Mouse (Mus musculus) forebrain, embryonic 12.5 days (tissue): ENCODE measurements around the gene Dleu7. TPM values are rescaled to one million over a fixed set of nuclear protein-coding genes. Genes with fewer than 3 reads are reported as not detected.
A peak's percentile ranks its signal among the peaks of the same experiment; 100 is the strongest.

Experiments
- ATAC-seq: fragments of 200-750 bp; cut with Nextera tagmentation; 2 replicates; pipeline ENCODE4 v1.8.0; 2017; ENCODE audit warnings: moderate TSS enrichment; ENCODE audit not compliant: low FRiP score
- H3K27ac ChIP-seq: fragments of 300-500 bp; sonication (generic); 2 replicates; pipeline ENCODE4 v1.5.1; 2016; ENCODE audit warnings: mild to moderate bottlenecking
- H3K27me3 ChIP-seq: fragments of 300-500 bp; sonication (generic); 2 replicates; pipeline ENCODE4 v1.6.1; 2016; ENCODE audit warnings: mild to moderate bottlenecking
- H3K36me3 ChIP-seq: fragments of 300-500 bp; sonication (generic); replicated peaks from 2 replicates; pipeline ENCODE4 v1.6.1; 2016; ENCODE audit warnings: mild to moderate bottlenecking
- H3K4me1 ChIP-seq: fragments of 300-500 bp; sonication (generic); 2 replicates; pipeline ENCODE4 v1.6.1; 2016
- H3K4me2 ChIP-seq: fragments of 300-500 bp; sonication (generic); 2 replicates; pipeline ENCODE4 v1.6.1; 2016; ENCODE audit warnings: mild to moderate bottlenecking, moderate library complexity
- H3K4me3 ChIP-seq: fragments of 300-500 bp; sonication (generic); replicated peaks from 2 replicates; pipeline ENCODE4 v1.5.1; 2016; ENCODE audit warnings: mild to moderate bottlenecking
- H3K9ac ChIP-seq: fragments of 300-500 bp; sonication (generic); 2 replicates; pipeline ENCODE4 v1.6.1; 2016; ENCODE audit warnings: mild to moderate bottlenecking
- H3K9me3 ChIP-seq: fragments of 300-500 bp; sonication (generic); 2 replicates; pipeline ENCODE4 v1.6.1; 2016
- WGBS: fragments of 180-500 bp; shearing (Covaris S2); methylation state at CpG from one replicate; pipeline ENCODE4 v1.1.7; 2016; 5-methylcytosine and 5-hydroxymethylcytosine counted together
- polyA plus RNA-seq: library from polyadenylated mRNA; unstranded; fragments of >200 nt; fragmentation: Nextera tagmentation; extraction: Ambion mirVana; gene quantifications from 2 replicates; pipeline ENCODE4 v1.2.1, GENCODE M21; 2016

Dleu7 gene
- polyA plus RNA-seq, 1 experiment from 2014 or later, result 9.1 TPM

- Histone ChIP-seq H3K4me3 (no peak overlapping the region), H3K4me2 (no peak overlapping the region), H3K4me1 (no peaks in the 10 kb centered on the region), H3K27ac (no peak overlapping the region), H3K36me3 (no peaks in the 10 kb centered on the region), H3K9ac (no peak overlapping the region), H3K9me3 (no peaks in the 10 kb centered on the region), H3K27me3 (no peaks in the 10 kb centered on the region)
- ATAC-seq, result no peak
- 90% methylated on average over 12 of the region's 12 CpGs for WGBS
These were observed 22.0 kb downstream of the Dleu7 start for GRCm38 (mm10) chr14:62270698-62271396.

DNA sequence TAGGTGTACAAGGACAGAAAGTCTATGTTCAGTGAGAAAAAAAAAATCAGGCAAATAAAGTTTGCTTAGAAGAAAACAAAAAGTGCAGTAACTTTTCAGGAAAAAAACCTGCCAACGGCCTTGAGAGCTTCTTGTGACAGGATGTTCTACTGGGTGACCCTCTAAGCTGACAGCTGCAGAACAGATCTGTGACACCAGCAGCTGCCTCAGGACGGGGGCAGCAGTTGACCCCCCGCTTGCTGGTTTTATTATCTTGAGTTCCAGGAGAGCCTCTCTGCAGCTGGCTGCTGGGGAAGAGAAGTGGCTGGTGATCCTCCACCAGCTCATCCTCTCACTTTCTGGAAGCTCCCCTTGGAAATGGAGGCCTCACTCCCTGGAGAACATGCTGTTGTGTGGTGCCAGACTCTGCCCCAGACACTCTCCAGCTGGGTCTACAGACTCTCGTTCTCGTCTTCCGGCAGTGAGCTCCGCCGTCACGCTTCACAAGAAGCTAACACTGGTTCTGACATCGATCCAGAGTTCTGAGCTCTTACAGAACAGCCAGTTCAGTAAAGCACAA lies 33.8 kb downstream of the Dleu7 start:
- no peaks in the 10 kb centered on the region for H3K9me3 ChIP-seq
- WGBS, result 71% methylated on average over 10 of the region's 10 CpGs
- peaks cover 2% of the 10 kb centered on the region; the same call in 1 of the 2 replicates for H3K4me1 ChIP-seq
- no peak overlapping the region for H3K27ac ChIP-seq
- no peak for ATAC-seq
- H3K4me2 ChIP-seq, result no peak overlapping the region
- no peak overlapping the region for H3K9ac ChIP-seq
- H3K27me3 ChIP-seq, result no peaks in the 10 kb centered on the region
- H3K36me3 ChIP-seq, result no peaks in the 10 kb centered on the region
- no peak overlapping the region for H3K4me3 ChIP-seq

DNA sequence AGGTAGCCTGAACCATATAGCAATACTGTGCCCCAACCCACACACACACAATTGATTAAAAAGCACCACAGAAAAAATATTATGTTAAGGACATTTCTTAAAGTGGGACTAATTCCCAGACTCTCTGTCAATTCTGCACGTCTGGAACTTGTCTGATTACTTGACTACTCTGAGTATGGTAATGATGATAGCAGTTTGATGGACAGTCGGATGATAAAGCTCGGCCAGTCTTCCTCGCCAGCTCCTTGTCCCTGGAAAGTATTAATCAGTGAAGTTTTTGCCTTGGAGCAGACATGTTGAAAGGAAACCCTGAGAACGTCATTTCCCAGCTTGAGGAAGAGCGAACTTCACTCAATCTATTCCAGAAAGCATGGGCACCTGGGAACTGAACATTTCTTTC lies 34.7 kb downstream of the Dleu7 start:
- ATAC-seq, result no peak
- 63% methylated on average over 6 of the region's 6 CpGs for WGBS
- no peak overlapping the region for H3K4me3 ChIP-seq
- H3K27me3 ChIP-seq, result no peaks in the 10 kb centered on the region
- no peaks in the 10 kb centered on the region for H3K9me3 ChIP-seq
- H3K9ac ChIP-seq, result no peak overlapping the region
- H3K4me1 ChIP-seq, result peaks cover 2% of the 10 kb centered on the region; the same call in 1 of the 2 replicates
- no peaks in the 10 kb centered on the region for H3K36me3 ChIP-seq
- H3K27ac ChIP-seq, result no peak overlapping the region
- H3K4me2 ChIP-seq, result no peak overlapping the region

- Histone ChIP-seq H3K27me3 (no peaks in the 10 kb centered on the region), H3K4me1 (peaks cover 2% of the 10 kb centered on the region; the same call in 1 of the 2 replicates), H3K9me3 (no peaks in the 10 kb centered on the region), H3K4me2 (no peak overlapping the region), H3K4me3 (no peak overlapping the region), H3K9ac (no peak overlapping the region), H3K36me3 (no peaks in the 10 kb centered on the region), H3K27ac (no peak overlapping the region)
- no peak for ATAC-seq
- WGBS, result 80% methylated on average over 5 of the region's 5 CpGs
These were observed 36.8 kb downstream of the Dleu7 start for GRCm38 (mm10) chr14:62256066-62256465.

- H3K4me1 ChIP-seq, result peaks cover 2% of the 10 kb centered on the region
- 64% methylated on average over 8 of the region's 8 CpGs for WGBS
- H3K36me3 ChIP-seq, result no peaks in the 10 kb centered on the region
- H3K4me2 ChIP-seq, result no peak overlapping the region
- no peak for ATAC-seq
- no peak overlapping the region for H3K4me3 ChIP-seq
- H3K9me3 ChIP-seq, result no peaks in the 10 kb centered on the region
- H3K27me3 ChIP-seq, result no peaks in the 10 kb centered on the region
- H3K9ac ChIP-seq, result no peak overlapping the region
- no peak overlapping the region for H3K27ac ChIP-seq
These were observed 38.5 kb downstream of the Dleu7 start for GRCm38 (mm10) chr14:62254371-62254770.

- Histone ChIP-seq H3K9me3 (no peaks in the 10 kb centered on the region), H3K4me3 (no peak overlapping the region), H3K36me3 (no peaks in the 10 kb centered on the region), H3K27me3 (no peaks in the 10 kb centered on the region), H3K9ac (no peak overlapping the region), H3K4me2 (no peak overlapping the region), H3K4me1 (peaks cover 2% of the 10 kb centered on the region), H3K27ac (no peak overlapping the region)
- ATAC-seq, result peak; percentile 63
- WGBS, result 10% methylated on average over 4 of the region's 4 CpGs
These were observed 40.8 kb downstream of the Dleu7 start for GRCm38 (mm10) chr14:62251999-62252398.

DNA sequence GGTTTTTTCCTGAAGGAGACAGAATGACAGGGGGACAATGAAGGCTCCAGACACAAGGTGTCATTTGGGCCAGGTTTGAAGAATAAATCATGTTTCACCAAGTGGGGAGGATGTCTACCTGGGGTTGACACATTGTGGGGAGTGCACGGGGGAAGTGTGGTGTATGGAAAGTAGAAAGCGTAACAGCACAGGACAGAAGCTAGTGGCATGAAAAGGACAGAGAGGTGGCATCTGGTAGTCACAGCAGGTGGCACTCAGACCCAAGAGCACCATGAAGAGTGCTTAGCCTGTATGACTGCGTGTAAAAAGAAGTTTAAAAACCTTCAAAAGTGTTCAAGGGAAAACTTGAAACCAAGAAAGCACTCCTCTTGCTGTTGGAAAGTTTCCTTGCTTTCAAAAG lies 42.8 kb downstream of the Dleu7 start:
- no peaks in the 10 kb centered on the region for H3K27me3 ChIP-seq
- H3K27ac ChIP-seq, result no peak overlapping the region
- peaks cover 5% of the 10 kb centered on the region for H3K4me1 ChIP-seq
- ATAC-seq, result no peak
- WGBS, result 65% methylated on average over 3 of the region's 3 CpGs
- H3K9ac ChIP-seq, result no peak overlapping the region
- H3K4me3 ChIP-seq, result no peak overlapping the region
- no peaks in the 10 kb centered on the region for H3K9me3 ChIP-seq
- H3K4me2 ChIP-seq, result no peak overlapping the region
- no peaks in the 10 kb centered on the region for H3K36me3 ChIP-seq

GRCm38 (mm10) chr14:62249251-62249650 lies 43.6 kb downstream of the Dleu7 start:
- Histone ChIP-seq H3K36me3 (no peaks in the 10 kb centered on the region), H3K4me2 (no peak overlapping the region), H3K27ac (no peak overlapping the region), H3K9ac (no peak overlapping the region), H3K4me1 (peaks cover 3% of the 10 kb centered on the region), H3K27me3 (no peaks in the 10 kb centered on the region), H3K9me3 (no peaks in the 10 kb centered on the region), H3K4me3 (no peak overlapping the region)
- ATAC-seq, result no peak
- WGBS, result 99% methylated on average over 2 of the region's 2 CpGs

DNA sequence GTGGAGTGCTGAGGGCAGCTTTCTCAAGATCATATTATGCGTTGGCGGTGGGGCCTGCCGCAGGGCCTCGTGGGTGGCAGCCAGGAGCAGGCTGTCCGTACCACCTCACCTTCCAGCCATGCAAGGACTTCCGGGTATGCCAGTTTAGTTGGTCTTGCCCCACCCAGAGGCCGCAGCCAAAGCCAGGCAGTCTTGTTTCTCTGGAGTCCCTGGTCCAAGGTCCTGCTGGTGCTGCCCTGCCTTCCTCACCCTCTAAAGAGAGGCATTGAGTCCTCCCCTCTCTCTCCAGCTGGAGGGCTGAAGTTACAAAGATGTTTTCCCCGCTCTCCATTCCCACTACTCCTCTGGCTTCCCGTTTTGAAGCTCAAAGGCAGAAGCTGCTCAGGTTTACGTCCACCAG lies 44.1 kb downstream of the Dleu7 start:
- Histone ChIP-seq H3K36me3 (no peaks in the 10 kb centered on the region), H3K4me2 (no peak overlapping the region), H3K9ac (no peak overlapping the region), H3K27ac (no peak overlapping the region), H3K9me3 (no peaks in the 10 kb centered on the region), H3K4me3 (no peak overlapping the region), H3K4me1 (peaks cover 3% of the 10 kb centered on the region), H3K27me3 (no peaks in the 10 kb centered on the region)
- ATAC-seq, result no peak
- WGBS, result 88% methylated on average over 10 of the region's 10 CpGs

- Histone ChIP-seq H3K27me3 (no peaks in the 10 kb centered on the region), H3K9ac (no peak overlapping the region), H3K9me3 (no peaks in the 10 kb centered on the region), H3K4me2 (no peak overlapping the region), H3K4me3 (no peak overlapping the region), H3K27ac (no peak overlapping the region), H3K4me1 (peaks cover 3% of the 10 kb centered on the region), H3K36me3 (no peaks in the 10 kb centered on the region)
- no peak for ATAC-seq
- 71% methylated on average over 7 of the region's 7 CpGs for WGBS
These were observed 44.5 kb downstream of the Dleu7 start for GRCm38 (mm10) chr14:62248345-62248744.

- ATAC-seq, result no peak
- no peak overlapping the region for H3K27ac ChIP-seq
These were observed 47.3 kb downstream of the Dleu7 start for GRCm38 (mm10) chr14:62245557-62245956.

DNA sequence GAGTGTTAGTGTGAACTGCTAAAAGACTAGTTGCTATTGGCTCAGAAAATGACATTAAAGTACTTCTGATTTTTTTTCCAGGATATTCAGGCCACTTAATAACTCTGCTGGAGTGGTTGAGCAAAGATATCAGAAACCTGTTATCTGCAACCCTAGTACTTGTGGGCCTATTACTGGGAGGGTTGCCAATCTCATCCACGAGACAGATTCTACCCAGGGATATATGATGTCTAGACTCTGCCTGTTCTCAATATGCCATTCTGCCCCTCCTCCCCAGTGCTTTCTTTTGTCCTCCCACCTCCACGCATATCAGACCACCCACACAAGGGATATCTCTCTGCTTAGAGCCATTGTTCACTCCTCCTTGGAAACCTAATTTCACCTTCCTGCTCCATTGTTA lies 49.3 kb downstream of the Dleu7 start:
- H3K4me3 ChIP-seq, result no peak overlapping the region
- H3K27ac ChIP-seq, result no peak overlapping the region
- H3K4me1 ChIP-seq, result peaks cover 6% of the 10 kb centered on the region; the same call in 1 of the 2 replicates
- H3K36me3 ChIP-seq, result no peaks in the 10 kb centered on the region
- no peak overlapping the region for H3K9ac ChIP-seq
- ATAC-seq, result no peak
- H3K9me3 ChIP-seq, result no peaks in the 10 kb centered on the region
- H3K4me2 ChIP-seq, result no peak overlapping the region
- 81% methylated on average over 2 of the region's 2 CpGs for WGBS
- no peaks in the 10 kb centered on the region for H3K27me3 ChIP-seq

More at GRCm38 (mm10) chr14:62245557-62245956, 47.3 kb downstream of the Dleu7 start:
- WGBS, result 29% methylated on average over 4 of the region's 4 CpGs
- Histone ChIP-seq H3K27me3 (no peaks in the 10 kb centered on the region), H3K4me1 (peaks cover 6% of the 10 kb centered on the region), H3K9me3 (no peaks in the 10 kb centered on the region), H3K36me3 (no peaks in the 10 kb centered on the region), H3K4me3 (no peak overlapping the region), H3K9ac (no peak overlapping the region), H3K4me2 (no peak overlapping the region)

- no peaks in the 10 kb centered on the region for H3K36me3 ChIP-seq
- WGBS, result 72% methylated on average over 7 of the region's 7 CpGs
- no peak overlapping the region for H3K27ac ChIP-seq
- no peaks in the 10 kb centered on the region for H3K4me1 ChIP-seq
- no peak overlapping the region for H3K4me3 ChIP-seq
- H3K9ac ChIP-seq, result no peak overlapping the region
- no peak overlapping the region for H3K4me2 ChIP-seq
- ATAC-seq, result no peak
- no peaks in the 10 kb centered on the region for H3K27me3 ChIP-seq
- no peaks in the 10 kb centered on the region for H3K9me3 ChIP-seq
These were observed 56.9 kb downstream of the Dleu7 start for GRCm38 (mm10) chr14:62235969-62236368.
